Mouse (Mus musculus) neural tube, embryonic 14.5 days (tissue): Measurements from ENCODE around the gene Hoxb5. TPM values are rescaled to one million over a fixed set of nuclear protein-coding genes. Genes with fewer than 3 reads are reported as not detected.

Experiments
- ATAC-seq: fragments of 200-750 bp; cut with Nextera tagmentation; 2 replicates; pipeline ENCODE4 v1.8.0; 2017; ENCODE audit warnings: low read depth, mild to moderate bottlenecking, moderate TSS enrichment, moderate library complexity
- H3K27ac ChIP-seq: fragments of 300-500 bp; sonication (generic); 2 replicates; pipeline ENCODE4 v1.5.1; 2014; ENCODE audit warnings: low read depth, mild to moderate bottlenecking, control low read depth, low read length, moderate library complexity, mixed read lengths
- H3K27me3 ChIP-seq: fragments of 300-500 bp; sonication (generic); 2 replicates; pipeline ENCODE4 v1.6.1; 2014; ENCODE audit warnings: low read length; ENCODE audit not compliant: control insufficient read depth, insufficient read depth
- H3K36me3 ChIP-seq: fragments of 300-500 bp; sonication (generic); 2 replicates; pipeline ENCODE4 v1.6.1; 2014; ENCODE audit warnings: low read length, mixed read lengths; ENCODE audit not compliant: control insufficient read depth, insufficient read depth
- H3K4me1 ChIP-seq: fragments of 300-500 bp; sonication (generic); 2 replicates; pipeline ENCODE4 v1.6.1; 2014; ENCODE audit warnings: low read length; ENCODE audit not compliant: control insufficient read depth, insufficient read depth
- H3K4me2 ChIP-seq: fragments of 300-500 bp; sonication (generic); 2 replicates; pipeline ENCODE4 v1.6.1; 2014; ENCODE audit warnings: mild to moderate bottlenecking, low read depth, low read length, control low read depth
- H3K4me3 ChIP-seq: fragments of 300-500 bp; sonication (generic); 2 replicates; pipeline ENCODE4 v1.5.1; 2014; ENCODE audit warnings: low read depth, low read length, control low read depth, mixed read lengths
- H3K9ac ChIP-seq: fragments of 300-500 bp; sonication (generic); replicated peaks from 2 replicates; pipeline ENCODE4 v1.6.1; 2014; ENCODE audit warnings: low read depth, mild to moderate bottlenecking, control low read depth, low read length, mixed read lengths
- H3K9me3 ChIP-seq: fragments of 300-500 bp; sonication (generic); 2 replicates; pipeline ENCODE4 v1.6.1; 2016; ENCODE audit warnings: low read length; ENCODE audit not compliant: control insufficient read depth
- WGBS: fragments of 180-500 bp; shearing (Covaris S2); extraction: QIAGEN DNeasy Blood & Tissue Kit; methylation state at CpG from one replicate; pipeline ENCODE4 v1.1.7; 2014; 5-methylcytosine and 5-hydroxymethylcytosine counted together
- polyA plus RNA-seq: library from polyadenylated mRNA; unstranded; fragments of >200 nt; fragmentation: Nextera tagmentation; extraction: Ambion mirVana; gene quantifications from 2 replicates; pipeline ENCODE4 v1.2.1, GENCODE M21; 2014

Hoxb5 gene
- polyA plus RNA-seq, 1 experiment from 2014 or later = 52.4 TPM

- peak overlapping the region; percentile 100 for H3K9ac ChIP-seq
- peak overlapping the region; percentile 95 for H3K4me3 ChIP-seq
- 1% methylated on average over 31 of the region's 31 CpGs for WGBS
- peak; percentile 67 for ATAC-seq
- no peaks in the 10 kb centered on the region for H3K27me3 ChIP-seq
- peak overlapping the region; percentile 100 for H3K27ac ChIP-seq
- peaks cover 71% of the 10 kb centered on the region for H3K4me1 ChIP-seq
- H3K4me2 ChIP-seq = peak overlapping the region; percentile 100
- H3K9me3 ChIP-seq = no peaks in the 10 kb centered on the region
- no peaks in the 10 kb centered on the region for H3K36me3 ChIP-seq
Measured at GRCm38 (mm10) chr11:96311520-96312417, 8.6 kb downstream of the Hoxb5 start.

- no peak for ATAC-seq
- H3K4me1 ChIP-seq = peaks cover 73% of the 10 kb centered on the region
- H3K36me3 ChIP-seq = no peaks in the 10 kb centered on the region
- H3K4me2 ChIP-seq = peak overlapping the region; percentile 100
- 16% methylated on average over 2 of the region's 2 CpGs for WGBS
- peak overlapping the region; percentile 95 for H3K4me3 ChIP-seq
- peak overlapping the region; percentile 100 for H3K9ac ChIP-seq
- peak overlapping the region; percentile 100 for H3K27ac ChIP-seq
- H3K27me3 ChIP-seq = no peaks in the 10 kb centered on the region
- H3K9me3 ChIP-seq = no peaks in the 10 kb centered on the region
Measured at GRCm38 (mm10) chr11:96313134-96313533, 10.0 kb downstream of the Hoxb5 start.

GRCm38 (mm10) chr11:96313806-96314428, 10.8 kb downstream of the Hoxb5 start:
- H3K4me3 ChIP-seq = peak overlapping the region; percentile 95
- H3K4me2 ChIP-seq = peak overlapping the region; percentile 100
- ATAC-seq = no peak
- no peaks in the 10 kb centered on the region for H3K9me3 ChIP-seq
- WGBS = 3% methylated on average over 12 of the region's 12 CpGs
- peak overlapping the region; percentile 100 for H3K9ac ChIP-seq
- H3K27ac ChIP-seq = peak overlapping the region; percentile 100
- H3K4me1 ChIP-seq = peaks cover 66% of the 10 kb centered on the region
- no peaks in the 10 kb centered on the region for H3K27me3 ChIP-seq
- H3K36me3 ChIP-seq = no peaks in the 10 kb centered on the region

- ATAC-seq = no peak
Measured at GRCm38 (mm10) chr11:96314671-96315343, 11.7 kb downstream of the Hoxb5 start.

GRCm38 (mm10) chr11:96315344-96315681, 12.2 kb downstream of the Hoxb5 start:
- Histone ChIP-seq H3K4me2 (peak overlapping the region; percentile 100), H3K27ac (peak overlapping the region; percentile 100), H3K9ac (peak overlapping the region; percentile 100), H3K4me3 (peak overlapping the region; percentile 95), H3K4me1 (peaks cover 62% of the 10 kb centered on the region), H3K36me3 (no peaks in the 10 kb centered on the region; the same call in 1 of the 2 replicates), H3K27me3 (no peaks in the 10 kb centered on the region), H3K9me3 (no peaks in the 10 kb centered on the region)
- WGBS = 3% methylated on average over 5 of the region's 5 CpGs
- ATAC-seq = no peak

More at GRCm38 (mm10) chr11:96314671-96315343, 11.7 kb downstream of the Hoxb5 start:
- Histone ChIP-seq H3K36me3 (no peaks in the 10 kb centered on the region), H3K27me3 (no peaks in the 10 kb centered on the region), H3K4me3 (peak overlapping the region; percentile 95), H3K9me3 (no peaks in the 10 kb centered on the region), H3K4me2 (peak overlapping the region; percentile 100), H3K4me1 (peaks cover 62% of the 10 kb centered on the region), H3K9ac (peak overlapping the region; percentile 100), H3K27ac (peak overlapping the region; percentile 100)
- WGBS = under 1% methylated on average over 34 of the region's 34 CpGs

- WGBS = 4% methylated on average over 18 of the region's 18 CpGs
- H3K4me2 ChIP-seq = peak overlapping the region; percentile 100
- H3K4me1 ChIP-seq = peaks cover 59% of the 10 kb centered on the region
- peaks cover 6% of the 10 kb centered on the region for H3K36me3 ChIP-seq
- no peak for ATAC-seq
- peak overlapping the region; percentile 100 for H3K9ac ChIP-seq
- peak overlapping the region; percentile 100 for H3K27ac ChIP-seq
- H3K4me3 ChIP-seq = peak overlapping the region; percentile 95
- H3K27me3 ChIP-seq = no peaks in the 10 kb centered on the region
- no peaks in the 10 kb centered on the region for H3K9me3 ChIP-seq
Measured at GRCm38 (mm10) chr11:96316696-96317607, 13.8 kb downstream of the Hoxb5 start.

GRCm38 (mm10) chr11:96317608-96318367, 14.7 kb downstream of the Hoxb5 start, which contains the start of gene Hoxb4:
Gene Hoxb4 (plus strand): TSS chr11:96318267.
- Histone ChIP-seq H3K4me3 (peak within 1 kb of the TSS; percentile 95), H3K4me1 (peaks cover 62% of the 10 kb centered on the region), H3K27ac (peak within 1 kb of the TSS; percentile 100), H3K27me3 (no peaks in the 10 kb centered on the region), H3K9me3 (no peaks in the 10 kb centered on the region), H3K36me3 (peaks cover 6% of the 10 kb centered on the region), H3K4me2 (peak within 1 kb of the TSS; percentile 100), H3K9ac (peak within 1 kb of the TSS; percentile 100)
- 2% methylated on average over 28 of the region's 28 CpGs for WGBS
- peak; percentile 10; the same call in 1 of the 2 replicates for ATAC-seq
